Mouse (Mus musculus) B cell, adult (primary cell): ENCODE data around the gene Cd274. TPM values are rescaled to one million over a fixed set of nuclear protein-coding genes. Genes with fewer than 3 reads are reported as not detected.

Experiments used
- total RNA-seq: library from RNA; stranded (reverse); gene quantifications from 4 replicates; pipeline ENCODE4 v1.2.4, GENCODE M21; 2023; ENCODE audit not compliant: inconsistent age

Gene Cd274
- total RNA-seq: 124 to 137 TPM (median 129 TPM) in 4 replicates

GRCm38 (mm10) chr19:29366969-29367622 is at the start of gene Cd274, which contains the start of gene Plgrkt:
Cd274 (plus strand) TSS chr19:29367455.
Plgrkt (minus strand) TSS chr19:29367390.

GRCm38 (mm10) chr19:29325053-29325851 is 42.0 kb upstream of the Cd274 start, which contains the start of gene Insl6:
Insl6 (minus strand) TSS chr19:29325356.

GRCm38 (mm10) chr19:29334068-29334745 is 33.0 kb upstream of the Cd274 start, which contains the start of gene Rln1:
Rln1 (minus strand) TSS chr19:29334670.

GRCm38 (mm10) chr19:29410619-29411018 is 43.4 kb downstream of the Cd274 start, which contains the start of gene Pdcd1lg2:
Pdcd1lg2 (plus strand) TSS chr19:29410919.

Other genes with a start within 250 kb of the Cd274 start
- 55.9 to 65.1 TPM (median 58.8 TPM) in 4 replicates for gene Jak2, start 115.6 kb upstream of the Cd274 start, total RNA-seq
- gene Insl6, start 42.1 kb upstream of the Cd274 start, total RNA-seq: 2.6 to 6.4 TPM (median 3.4 TPM) in 4 replicates
- gene Rln1, start 32.8 kb upstream of the Cd274 start, total RNA-seq: not detected in 4 replicates
- gene Plgrkt, start 65 bp upstream of the Cd274 start, total RNA-seq: 135 to 148 TPM (median 144 TPM) in 4 replicates
- 5.2 to 7.7 TPM (median 5.4 TPM) in 4 replicates for gene Pdcd1lg2, start 43.5 kb downstream of the Cd274 start, total RNA-seq
- 52.9 to 58.9 TPM (median 56.0 TPM) in 4 replicates for gene Ric1, start 154.8 kb downstream of the Cd274 start, total RNA-seq